Mouse (Mus musculus) layer of hippocampus, adult 9-10 months (tissue): Measurements from ENCODE around the gene Prpf4.

Source experiments
- DNase-seq: peaks from one replicate; pipeline ENCODE4 v3.0.0; 2022; ENCODE audit warnings: low spot score

Prpf4 gene

DNA sequence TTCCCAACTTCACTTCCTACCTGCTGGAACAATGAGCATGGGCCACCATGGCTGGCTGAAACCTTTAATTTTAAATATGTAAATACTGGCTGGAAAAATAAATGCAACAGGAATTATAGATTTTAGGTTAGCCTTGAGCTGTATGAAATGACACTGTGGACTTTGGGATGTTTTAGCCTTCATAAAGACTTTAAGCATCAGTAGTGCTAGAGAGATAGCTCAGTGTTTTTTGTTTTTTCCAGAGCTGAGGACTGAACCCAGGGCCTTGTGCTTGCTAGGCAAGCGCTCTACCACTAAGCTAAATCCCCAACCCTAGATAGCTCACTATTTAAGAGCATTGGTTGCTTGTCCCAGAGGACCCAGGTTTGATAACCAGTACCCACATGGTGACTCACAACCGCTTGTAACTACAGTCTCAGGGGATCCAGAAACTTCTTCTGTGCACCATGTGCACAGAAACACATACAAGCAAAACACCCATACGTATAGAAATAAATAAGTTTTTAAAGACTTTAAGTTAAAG is 28.7 kb downstream of the Prpf4 start:
- DNase-seq = no peak

DNA sequence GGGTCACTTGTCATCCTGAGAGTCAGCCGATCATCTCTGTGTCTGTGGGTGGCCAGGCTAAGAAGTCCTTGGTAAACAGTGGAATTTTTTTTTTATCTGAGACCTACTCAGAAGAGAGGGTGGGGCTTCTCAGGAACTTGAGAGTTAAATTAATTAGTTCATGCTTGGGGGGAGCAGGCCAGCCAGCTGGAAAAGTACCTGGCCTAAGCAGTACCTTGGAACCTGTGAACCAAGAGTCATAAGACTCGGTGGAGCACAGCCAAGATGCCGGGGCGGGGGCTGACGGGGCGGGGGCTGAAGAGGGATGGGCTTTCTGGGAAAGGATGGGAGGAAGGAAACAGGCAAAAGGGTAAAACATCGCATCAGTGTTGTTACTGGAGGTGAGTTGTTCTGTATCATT is 29.3 kb downstream of the Prpf4 start:
- no peak for DNase-seq

- DNase-seq = no peak
Observed at GRCm38 (mm10) chr4:62439793-62440192, 31.2 kb downstream of the Prpf4 start.

GRCm38 (mm10) chr4:62440544-62440943 is 31.9 kb downstream of the Prpf4 start:
- DNase-seq = no peak

GRCm38 (mm10) chr4:62440986-62441385 is 32.4 kb downstream of the Prpf4 start:
- no peak for DNase-seq

DNA sequence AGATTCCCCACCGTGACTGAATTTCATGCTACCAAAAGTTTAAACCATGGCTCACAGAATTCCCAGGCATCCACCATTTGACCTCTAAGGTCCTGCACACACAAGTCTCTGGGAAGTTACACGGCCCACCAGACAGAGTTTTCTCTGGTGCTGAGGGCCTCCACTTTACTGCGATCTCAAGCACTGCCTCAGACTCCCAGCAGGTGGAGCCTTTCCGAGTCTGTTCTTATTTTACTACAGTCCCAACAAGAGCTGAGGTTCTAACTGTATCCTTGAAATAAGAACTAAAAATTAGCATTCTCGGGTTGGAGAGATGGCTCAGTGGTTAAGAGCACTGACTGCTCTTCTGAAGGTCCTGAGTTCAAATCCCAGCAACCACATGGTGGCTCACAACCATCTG is 46.4 kb downstream of the Prpf4 start:
- peak; percentile 29 for DNase-seq

- DNase-seq = peak; percentile 51
Observed at GRCm38 (mm10) chr4:62459081-62459480, 50.5 kb downstream of the Prpf4 start.

- no peak for DNase-seq
Observed at GRCm38 (mm10) chr4:62460348-62460747, 51.8 kb downstream of the Prpf4 start.

DNA sequence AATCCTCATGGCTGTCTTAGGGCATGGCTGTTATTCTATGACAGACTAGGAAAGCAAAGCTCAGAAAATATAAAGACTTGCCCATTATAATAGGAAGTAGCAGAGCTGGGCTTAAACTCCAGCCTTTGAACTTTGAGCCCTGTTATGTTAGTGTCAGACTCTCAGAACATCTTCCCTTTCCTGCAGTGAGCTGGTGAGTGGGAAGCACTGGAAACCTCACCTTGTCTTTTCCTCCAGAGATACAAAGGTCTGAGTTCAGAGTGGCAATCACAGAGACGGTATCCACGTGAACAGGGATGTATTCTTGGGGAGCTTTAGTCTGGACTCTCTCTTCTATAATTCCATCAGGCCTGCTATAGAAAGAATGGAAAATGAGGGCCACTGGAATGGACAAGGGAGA is 54.5 kb downstream of the Prpf4 start:
- no peak for DNase-seq

- DNase-seq = no peak
Observed at GRCm38 (mm10) chr4:62468158-62468557, 59.6 kb downstream of the Prpf4 start.

DNA sequence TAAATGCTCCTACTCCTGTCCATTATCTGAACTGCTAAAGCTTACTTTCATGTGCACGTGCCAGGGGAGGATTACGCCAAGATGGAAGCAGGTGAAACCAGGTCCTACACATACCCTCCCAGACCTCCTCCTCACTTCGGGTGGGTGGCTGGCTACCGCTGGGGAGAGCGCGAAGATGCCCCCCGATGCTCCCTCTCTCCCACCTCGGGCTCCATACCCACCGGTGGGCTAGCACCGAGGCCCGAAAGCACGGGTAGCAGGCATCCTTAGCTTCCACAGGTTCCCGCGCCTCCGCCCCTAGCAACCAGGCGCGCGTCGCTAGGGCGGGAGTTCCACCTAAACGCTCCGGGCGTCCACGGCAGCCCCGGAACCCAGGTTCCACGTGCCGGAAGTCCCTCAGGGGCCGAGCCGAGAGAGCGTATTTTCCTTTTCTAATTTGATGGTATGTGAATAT is 62.0 kb downstream of the Prpf4 start, which contains the start of gene Wdr31:
Gene Wdr31, minus strand, starts transcription at position 299 of the 454 bp plus-strand sequence.
- DNase-seq = peak; percentile 59

DNA sequence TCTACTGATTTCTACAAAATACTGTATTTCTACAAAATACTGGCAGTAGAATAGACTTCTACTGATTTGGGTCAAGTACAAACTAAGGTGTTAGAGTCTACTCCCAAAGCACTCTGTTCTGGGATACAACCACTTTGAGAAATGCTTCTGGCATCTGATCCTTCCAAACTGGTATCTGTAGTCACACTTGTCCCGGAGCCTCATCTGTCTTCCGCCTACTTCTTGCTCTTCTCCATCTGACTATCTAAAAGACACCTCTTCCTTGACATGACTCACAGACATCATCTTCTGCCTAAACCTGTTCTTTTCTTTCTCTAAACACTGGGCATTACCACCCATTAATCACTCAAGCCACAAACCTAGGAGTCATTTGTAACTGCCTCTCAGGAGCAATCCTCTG is 63.5 kb downstream of the Prpf4 start:
- DNase-seq = no peak

GRCm38 (mm10) chr4:62475131-62475530 is 66.5 kb downstream of the Prpf4 start:
- no peak for DNase-seq

DNA sequence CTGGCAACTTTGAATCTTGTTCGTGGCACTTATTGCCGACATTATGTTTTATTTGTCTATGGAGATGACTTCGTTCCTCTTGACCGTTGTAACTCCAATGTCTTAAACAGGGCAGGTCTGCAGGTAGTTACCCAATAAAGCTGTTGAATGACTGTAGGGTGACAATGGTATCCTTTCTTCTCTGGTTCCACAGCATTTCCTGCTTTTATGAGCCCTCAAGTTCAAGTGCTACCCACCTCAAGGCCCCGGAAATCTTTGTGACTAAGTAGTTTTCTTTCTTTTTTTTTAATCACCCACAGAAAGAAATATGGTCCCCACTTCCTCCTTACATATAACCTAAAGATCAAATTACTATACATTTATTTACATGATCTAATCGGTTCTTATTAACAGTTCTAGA is 67.2 kb downstream of the Prpf4 start:
- no peak for DNase-seq
